Mouse (Mus musculus) large intestine, adult 2 months (tissue): Measurements from ENCODE around the gene Xpnpep1. TPM values are rescaled to one million over a fixed set of nuclear protein-coding genes. Genes with fewer than 3 reads are reported as not detected.

Experiments
- DNase-seq: peaks from one replicate; pipeline ENCODE4 v3.0.0-alpha.2; 2012; ENCODE audit warnings: low read depth, low spot score
- WGBS: fragments of 180-500 bp; shearing (Covaris S2); methylation state at CpG from one replicate; pipeline ENCODE4 v1.1.7; 2018; 5-methylcytosine and 5-hydroxymethylcytosine counted together
- polyA plus RNA-seq: library from polyadenylated mRNA; depleted of rRNA; stranded (reverse); fragments of >200 nt; gene quantifications from 2 replicates; pipeline ENCODE4 v1.2.3, GENCODE M21; 2012; rRNA removed

Gene Xpnpep1
- 347 and 657 TPM in 2 replicates for polyA plus RNA-seq

- WGBS, result 33% methylated on average over 23 of the region's 23 CpGs
- DNase-seq, result peak; percentile 75
Measured at GRCm38 (mm10) chr19:53040164-53041132, at the start of gene Xpnpep1. TSS of gene Xpnpep1 (minus strand) at chr19:53040214.

DNA sequence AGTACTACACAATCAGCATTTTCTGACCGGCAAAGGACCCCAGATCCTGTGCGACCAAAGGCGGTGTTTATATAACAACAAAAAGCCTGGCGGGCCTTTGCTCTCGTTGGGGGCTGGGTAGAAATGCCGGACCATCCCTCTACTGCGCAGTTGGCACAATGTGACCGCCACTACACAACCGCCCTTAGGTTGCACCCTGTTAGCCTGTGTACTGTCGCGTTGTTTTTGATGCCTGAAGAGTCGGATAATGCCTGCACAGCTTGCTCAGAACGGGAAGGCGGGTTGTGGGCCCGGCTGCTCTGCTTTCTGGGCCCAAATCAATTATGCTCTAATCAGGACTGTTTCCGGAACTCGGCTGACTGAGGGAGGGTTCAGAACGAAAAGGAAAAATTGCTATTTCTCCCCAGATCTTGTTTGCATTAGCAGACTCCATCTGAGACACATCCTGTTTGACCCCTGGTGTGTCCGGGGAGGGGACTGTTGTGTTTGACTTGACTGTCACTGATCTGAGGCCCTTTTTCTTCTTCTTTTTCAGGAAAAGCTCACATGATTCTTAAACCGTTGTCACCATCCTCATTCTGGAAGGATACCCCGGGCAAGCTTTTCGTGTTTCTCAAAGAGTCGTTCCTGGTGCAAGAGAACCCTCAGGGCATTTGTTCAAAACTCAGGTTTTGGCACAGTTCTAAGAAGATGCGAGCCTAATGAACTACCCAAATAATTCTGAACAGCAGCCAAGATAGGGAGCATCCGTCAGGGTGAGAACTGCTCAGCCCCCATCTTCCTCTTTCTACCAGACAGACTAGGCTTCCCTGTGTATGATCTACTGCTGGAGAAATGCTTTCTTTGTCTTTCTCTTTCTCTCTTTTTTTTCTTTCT, 47.5 kb upstream of the Xpnpep1 start:
- DNase-seq, result no peak
- WGBS, result 64% methylated on average over 25 of the region's 25 CpGs

GRCm38 (mm10) chr19:53086861-53087260, 46.8 kb upstream of the Xpnpep1 start:
- 74% methylated on average over 12 of the region's 12 CpGs for WGBS
- DNase-seq, result no peak

DNA sequence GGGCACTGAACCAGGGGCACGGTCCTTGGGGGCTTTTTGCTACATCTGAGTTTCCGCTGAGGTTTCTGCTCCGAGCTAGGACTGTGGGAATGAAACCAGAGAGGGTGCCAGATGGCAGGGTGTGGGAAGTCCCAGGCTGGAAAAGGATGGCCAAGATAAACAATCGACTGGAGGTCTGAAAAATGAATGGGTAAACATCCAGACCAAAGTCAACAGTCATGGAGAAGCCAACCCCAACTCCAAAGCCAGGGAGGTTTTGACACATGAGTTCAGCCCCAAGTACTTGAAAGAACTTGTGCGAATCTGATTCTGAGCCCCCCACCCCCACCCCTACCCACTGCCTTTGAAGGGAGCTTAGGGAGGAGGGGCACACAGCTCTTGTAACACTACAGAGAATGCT, 44.7 kb upstream of the Xpnpep1 start:
- no peak for DNase-seq

DNA sequence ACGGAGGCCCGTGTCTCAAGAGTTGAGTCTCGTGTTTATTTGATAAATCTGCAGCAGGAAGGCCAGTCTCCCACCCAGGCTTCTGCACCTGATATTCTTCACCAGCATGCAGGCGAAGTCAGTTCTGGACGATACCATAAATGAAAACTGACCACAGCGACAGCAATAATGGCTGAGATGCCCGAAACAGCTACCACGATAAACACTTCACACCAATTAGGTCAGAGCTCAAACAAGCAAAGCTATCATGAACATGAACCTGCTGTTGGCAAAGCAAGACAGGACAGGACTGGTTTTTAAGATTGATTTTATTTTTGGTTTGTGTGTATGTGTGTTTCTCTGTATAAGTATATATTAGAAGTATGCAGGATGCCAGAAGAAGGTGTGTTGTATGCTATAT, 42.8 kb upstream of the Xpnpep1 start:
- 88% methylated on average over 8 of the region's 8 CpGs for WGBS
- DNase-seq, result no peak

More for the DNA sequence above, 44.7 kb upstream of the Xpnpep1 start:
- WGBS, result 12% methylated on average over 5 of the region's 5 CpGs

DNA sequence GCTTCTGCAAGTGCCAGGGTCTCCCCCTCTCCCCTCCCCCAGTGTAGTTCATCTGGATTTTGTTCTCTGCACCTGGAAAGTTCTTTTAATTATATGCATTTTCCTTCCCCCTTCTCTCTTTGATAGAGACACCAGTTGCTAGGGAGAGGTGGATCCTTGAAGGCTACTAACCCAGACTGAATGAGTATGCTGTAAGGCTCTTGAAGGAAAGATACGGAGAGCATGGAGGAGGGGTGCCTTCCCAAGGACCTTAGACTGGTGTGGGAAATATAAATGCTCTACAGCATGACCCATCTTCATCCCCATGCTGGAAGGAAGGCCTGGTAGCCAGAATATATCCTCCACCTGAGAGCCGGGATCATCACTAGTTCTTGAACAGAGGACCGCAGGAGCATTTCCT, 41.3 kb upstream of the Xpnpep1 start:
- DNase-seq, result no peak
- WGBS, result 47% methylated on average over 3 of the region's 3 CpGs

- 17% methylated on average over 6 of the region's 6 CpGs for WGBS
- no peak for DNase-seq
Measured at GRCm38 (mm10) chr19:53080921-53081320, 40.9 kb upstream of the Xpnpep1 start.

- 21% methylated on average over 3 of the region's 3 CpGs for WGBS
- DNase-seq, result peak; percentile 81
Measured at GRCm38 (mm10) chr19:53080487-53080886, 40.5 kb upstream of the Xpnpep1 start.

DNA sequence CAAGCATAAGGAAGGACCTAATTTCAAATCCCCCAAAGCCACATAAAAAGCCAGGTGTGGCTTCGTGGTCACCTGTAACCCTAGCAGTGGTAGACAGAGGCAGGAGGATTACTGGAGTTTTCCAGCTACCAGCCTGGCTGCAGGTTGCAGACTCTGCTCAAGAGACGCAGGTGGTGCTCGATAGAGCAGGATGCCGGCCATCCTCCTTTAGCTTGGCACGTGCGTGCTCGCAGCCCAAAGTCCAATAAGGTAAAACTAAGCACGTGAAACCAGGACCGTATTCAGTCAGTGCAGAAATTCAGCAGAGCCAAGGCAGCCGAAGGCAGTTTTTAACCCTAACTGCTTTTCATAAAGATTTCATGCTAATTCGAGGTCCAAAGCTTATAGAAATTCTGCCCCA, 40.0 kb upstream of the Xpnpep1 start:
- 31% methylated on average over 11 of the region's 11 CpGs for WGBS
- no peak for DNase-seq

- DNase-seq, result no peak
- WGBS, result 47% methylated on average over 9 of the region's 9 CpGs
Measured at GRCm38 (mm10) chr19:53078271-53079085, 38.5 kb upstream of the Xpnpep1 start.

DNA sequence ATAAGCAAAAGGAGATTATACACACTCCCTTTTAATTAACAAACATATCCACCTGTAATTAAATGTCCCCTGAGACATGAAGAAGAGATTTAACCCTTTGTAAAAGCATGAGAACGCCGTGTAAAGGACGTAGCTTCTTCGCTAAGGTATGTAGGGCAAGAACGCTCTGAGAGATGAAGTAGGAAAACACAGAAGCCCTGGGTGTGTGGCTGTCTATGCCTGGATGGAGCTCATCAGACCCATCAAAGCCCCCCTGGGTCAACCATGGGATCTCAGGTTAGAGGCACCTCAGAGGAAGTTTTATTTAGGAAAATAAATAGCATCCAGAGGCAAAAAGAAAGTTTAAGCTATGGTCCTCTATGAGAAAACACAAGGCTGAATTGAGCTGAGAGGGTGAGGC, 37.3 kb upstream of the Xpnpep1 start:
- WGBS, result 89% methylated on average over 5 of the region's 5 CpGs
- DNase-seq, result no peak

DNA sequence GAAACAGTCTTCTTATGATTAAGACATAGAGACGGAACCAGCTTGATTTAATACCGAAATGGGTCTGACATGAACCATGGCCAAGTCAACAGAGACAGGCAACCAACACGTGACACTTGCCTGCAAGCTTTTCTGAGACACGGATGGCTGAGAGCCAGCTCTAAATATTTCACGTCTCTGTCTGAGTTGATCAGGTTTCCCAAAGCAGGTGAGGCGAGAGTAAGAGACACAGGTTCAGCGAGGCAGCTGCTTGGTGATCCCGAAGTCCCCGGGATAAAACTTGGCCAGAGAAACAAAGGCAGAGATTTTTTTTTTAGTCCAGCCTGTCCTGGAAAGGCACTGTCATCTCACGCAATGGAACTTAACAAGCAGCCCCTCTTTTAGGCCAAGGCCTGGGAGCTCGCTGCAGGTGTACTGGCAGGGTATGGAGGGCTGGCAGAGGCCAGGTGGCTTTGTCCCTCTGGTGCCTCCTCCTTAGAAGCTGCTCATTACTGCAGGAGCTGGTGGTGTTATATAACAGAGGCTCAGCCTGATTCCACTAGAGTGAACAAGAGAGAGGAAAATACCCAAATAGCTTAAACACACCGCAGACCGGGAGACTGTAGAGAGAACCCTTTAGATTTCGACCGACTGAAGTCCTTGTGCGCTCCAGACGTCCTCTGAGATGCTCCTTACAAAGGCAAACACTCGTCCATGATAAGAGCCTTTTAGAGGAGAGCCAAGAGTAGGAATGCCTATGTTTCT, 36.4 kb upstream of the Xpnpep1 start:
- WGBS, result 76% methylated on average over 18 of the region's 18 CpGs
- DNase-seq, result no peak

GRCm38 (mm10) chr19:53075896-53076237, 35.9 kb upstream of the Xpnpep1 start:
- WGBS, result 81% methylated on average over 11 of the region's 11 CpGs
- no peak for DNase-seq

DNA sequence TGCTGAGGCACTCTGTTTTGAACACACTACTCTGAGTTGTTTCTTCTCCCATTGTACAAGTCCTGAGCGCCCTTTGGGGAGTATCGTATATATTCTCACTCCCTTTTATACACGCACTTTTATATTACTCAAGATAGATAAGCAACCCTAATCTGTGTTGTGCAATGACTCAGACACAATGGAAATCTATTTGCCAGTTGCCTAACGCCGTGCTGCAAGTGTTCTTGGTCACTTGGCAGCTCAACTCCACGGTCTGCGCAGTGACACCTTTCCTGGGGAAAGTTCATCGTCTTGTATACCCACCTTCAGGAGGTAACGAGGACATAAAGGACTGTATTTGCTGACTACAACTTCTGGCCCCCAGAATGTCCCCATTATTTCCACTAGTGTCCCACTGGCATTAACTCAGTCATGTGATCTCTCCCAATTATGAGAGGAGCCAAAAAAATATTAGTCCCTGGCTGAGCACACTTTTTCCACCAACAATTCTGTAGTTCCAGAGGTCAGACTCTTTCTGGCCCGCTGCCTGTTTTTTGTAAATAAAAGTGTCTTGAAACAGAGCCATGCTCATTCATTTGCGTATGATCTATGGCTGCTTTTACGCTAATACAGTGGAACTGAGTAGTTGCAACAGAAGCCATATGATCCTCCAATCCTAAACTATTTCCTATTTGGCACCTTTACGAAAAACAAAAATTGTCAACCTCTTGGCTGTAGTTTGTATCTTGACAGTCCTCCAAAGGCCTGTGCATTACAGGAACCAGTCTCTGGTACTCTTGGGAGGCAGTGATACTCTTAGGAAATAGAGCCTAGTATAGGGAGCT, 35.1 kb upstream of the Xpnpep1 start:
- no peak for DNase-seq
- WGBS, result 21% methylated on average over 13 of the region's 13 CpGs

- WGBS, result 98% methylated on average over 4 of the region's 4 CpGs
- DNase-seq, result no peak
Measured at GRCm38 (mm10) chr19:53073521-53073920, 33.5 kb upstream of the Xpnpep1 start.

DNA sequence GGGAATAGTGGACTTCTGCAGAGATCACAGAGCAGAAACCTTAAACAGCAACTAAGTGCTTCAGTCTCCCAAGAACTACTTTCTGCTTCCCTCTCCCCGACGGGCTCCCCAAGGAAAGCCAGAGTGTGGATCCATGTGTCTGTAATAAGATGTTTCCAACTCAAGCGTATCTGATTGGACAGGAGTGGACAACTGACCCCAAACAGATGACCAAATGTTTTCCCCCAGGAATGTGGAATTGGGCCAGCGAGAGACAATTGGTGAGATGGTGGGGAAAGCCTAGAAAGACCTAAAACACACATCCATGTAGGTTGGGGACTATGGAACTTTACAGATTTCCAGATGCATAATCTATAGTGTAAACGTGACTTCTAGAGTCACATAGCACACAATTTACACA, 32.4 kb upstream of the Xpnpep1 start:
- 87% methylated on average over 5 of the region's 5 CpGs for WGBS
- no peak for DNase-seq

- DNase-seq, result no peak
- 88% methylated on average over 5 of the region's 5 CpGs for WGBS
Measured at GRCm38 (mm10) chr19:53071651-53072050, 31.6 kb upstream of the Xpnpep1 start.

DNA sequence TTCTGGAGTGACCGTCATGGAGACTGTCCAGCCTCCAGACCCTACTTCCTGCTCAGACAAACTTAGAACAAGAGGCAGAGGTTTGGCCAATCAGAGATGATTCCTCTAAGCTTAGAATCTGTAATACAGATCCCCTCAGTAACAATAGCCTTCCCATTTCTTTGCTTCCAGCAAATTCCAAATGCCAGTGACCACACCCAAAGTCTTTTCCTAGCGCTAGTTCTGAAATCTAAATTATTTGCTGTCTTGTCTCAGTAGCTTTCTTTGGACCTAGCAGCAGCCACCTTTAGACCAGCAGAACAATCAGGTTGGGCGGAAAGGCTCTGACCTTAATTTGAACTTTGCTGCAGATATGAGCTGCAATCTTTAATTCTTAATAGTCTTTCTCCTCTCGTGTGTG, 30.9 kb upstream of the Xpnpep1 start:
- no peak for DNase-seq
- 46% methylated on average over 4 of the region's 4 CpGs for WGBS
